Mouse (Mus musculus): ENCODE results near the gene Sec22b.

DNA sequence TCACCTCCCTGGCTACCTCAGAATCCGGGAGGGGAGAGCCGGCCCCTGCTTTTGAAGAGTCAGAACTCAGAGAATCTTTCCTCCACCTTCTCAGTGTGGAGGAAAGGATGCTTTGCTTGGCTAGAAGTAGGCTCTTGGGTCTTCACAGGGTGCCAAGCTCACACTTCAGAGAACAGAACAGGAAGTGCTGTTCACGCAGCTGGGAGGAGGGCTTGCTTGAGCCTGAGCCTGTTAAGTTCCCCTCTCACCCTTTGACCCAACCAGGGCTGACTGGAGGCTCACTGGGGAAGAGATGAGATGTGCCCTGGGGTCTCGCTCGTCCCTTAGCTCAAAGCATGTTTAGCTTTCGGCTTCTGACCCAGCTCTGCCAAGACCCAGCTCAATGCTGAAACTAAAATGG, 32.3 kb downstream of the Sec22b start:
- TF ChIP-seq CHD2 (IDR thresholded peaks at IDR 0.05; ENCODE audit: low read depth, low read length) (no peak), MAFK (IDR thresholded peaks at IDR 0.05; ENCODE audit: insufficient read depth, low read depth, low read length) (no peak), ZC3H11A (IDR thresholded peaks at IDR 0.05; ENCODE audit: borderline replicate concordance, low read depth, low read length) (no peak), ZNF384 (IDR thresholded peaks at IDR 0.05; ENCODE audit: low read depth, low read length) (no peak), HCFC1 (IDR thresholded peaks at IDR 0.05; ENCODE audit: borderline replicate concordance, insufficient read depth, low read length) (no peak)

Measured in ES-E14 (cell line).